In genomic region chr17:14140266-14140665, GRCm38 (mm10) we compare ENCODE assay signal across 28 mouse cellular contexts.
A peak's percentile ranks its signal among the peaks of the same experiment; 100 is the strongest.
DNase-seq lines count a peak whose midpoint lies in the region; ATAC-seq and TF ChIP-seq lines count a peak whose summit lies in the region.
"Had no signal": no experiment of that assay in that cellular context is flagged by ENCODE, and none has a peak within 500 bp of the region (broad histone marks: within the 10 kb centered on the region; RNA-seq: fewer than 3 reads in every experiment).

No protein-coding gene starts in this region.

- ATAC-seq in lung, postnatal 0 days, result peak; percentile 30; the same call in 1 of the 2 replicates

- no peaks in the 10 kb centered on the region for H3K27me3 ChIP-seq in lung, postnatal 0 days (replicated peaks; ENCODE audit: insufficient read depth, low read length)
- H3K27me3 ChIP-seq: limb, embryonic 15.5 days; midbrain, embryonic 15.5 days; neural tube, embryonic 12.5 days; stomach, embryonic 15.5 days had no signal

- no peak for TF ChIP-seq EP300 in lung, postnatal 0 days (IDR thresholded peaks at IDR 0.05)

- TF ChIP-seq CTCF in lung, postnatal 0 days (IDR thresholded peaks at IDR 0.05), result no peak

- 51% methylated on average over 2 of the region's 2 CpGs for WGBS in lung, postnatal 0 days

- no peaks in the 10 kb centered on the region for H3K4me1 ChIP-seq in lung, postnatal 0 days (ENCODE audit: insufficient read depth, low read depth, low read length)
- H3K4me1 ChIP-seq: heart, embryonic 13.5 days; neural tube, embryonic 12.5 days; stomach, embryonic 15.5 days had no signal

- peak; percentile 17 to 34 for DNase-seq in heart, adult 18-20 months
- no peak for DNase-seq in heart, adult 9 months (ENCODE audit: low spot score in 2 of 2)
- peak; percentile 7 to 54 for DNase-seq in adrenal gland, postnatal 36 days
- DNase-seq in lung, postnatal 0 days (ENCODE audit: low spot score), result peak; percentile 67
- DNase-seq in skeletal muscle tissue, adult 2 months (ENCODE audit: low read depth, low spot score), result peak; percentile 52
- DNase-seq in urinary bladder, adult 18-20 months (ENCODE audit: low spot score in 2 of 2), result no peak
- no peak for DNase-seq in T-cell, adult 2 months (ENCODE audit: low spot score)
- DNase-seq in kidney, adult 18-20 months, result no peak
- DNase-seq: cerebellum, adult 11-12 months; cerebellum, postnatal 10 days; forebrain, postnatal 0 days; heart, postnatal 14 days; kidney, adult 11 months; kidney, postnatal 4 days; left cerebral cortex, postnatal 4 days; right cerebral cortex, postnatal 25 days; thymus, adult 18-20 months; thymus, postnatal 4 days had no signal

- no peak overlapping the region for H3K4me2 ChIP-seq in lung, postnatal 0 days (replicated peaks; ENCODE audit: low read depth, low read length)
- H3K4me2 ChIP-seq: heart, embryonic 13.5 days; hindbrain, embryonic 13.5 days; limb, embryonic 15.5 days; midbrain, embryonic 15.5 days; neural tube, embryonic 12.5 days; stomach, embryonic 15.5 days had no signal

- no peak overlapping the region for H3K9ac ChIP-seq in lung, postnatal 0 days (replicated peaks; ENCODE audit: low read depth)
- H3K9ac ChIP-seq: forebrain, postnatal 0 days; heart, embryonic 13.5 days; hindbrain, embryonic 13.5 days; limb, embryonic 15.5 days; liver, embryonic 14.5 days; midbrain, embryonic 15.5 days; neural tube, embryonic 12.5 days; stomach, embryonic 15.5 days had no signal

- H3K36me3 ChIP-seq in lung, postnatal 0 days (ENCODE audit: insufficient read depth, low read length), result no peaks in the 10 kb centered on the region
- H3K36me3 ChIP-seq: embryonic facial prominence, embryonic 10.5 days; forebrain, embryonic 10.5 days; heart, embryonic 13.5 days; hindbrain, embryonic 13.5 days; limb, embryonic 15.5 days; midbrain, embryonic 15.5 days; neural tube, embryonic 12.5 days; stomach, embryonic 15.5 days had no signal

- no peak overlapping the region for H3K4me3 ChIP-seq in lung, postnatal 0 days (ENCODE audit: low read depth, low read length)
- H3K4me3 ChIP-seq: embryonic facial prominence, embryonic 10.5 days; forebrain, embryonic 10.5 days; heart, embryonic 13.5 days; hindbrain, embryonic 13.5 days; left cerebral cortex, adult 2 months; limb, embryonic 15.5 days; midbrain, embryonic 15.5 days; neural tube, embryonic 12.5 days; stomach, embryonic 15.5 days had no signal

- H3K9me3 ChIP-seq in lung, postnatal 0 days (ENCODE audit: low read length), result no peaks in the 10 kb centered on the region
- H3K9me3 ChIP-seq: embryonic facial prominence, embryonic 10.5 days; forebrain, embryonic 10.5 days; heart, embryonic 13.5 days; hindbrain, embryonic 13.5 days; limb, embryonic 15.5 days; midbrain, embryonic 15.5 days; neural tube, embryonic 12.5 days; stomach, embryonic 15.5 days had no signal

- H3K27ac ChIP-seq in lung, postnatal 0 days (ENCODE audit: low read length), result no peak overlapping the region
- H3K27ac ChIP-seq: embryonic facial prominence, embryonic 10.5 days; forebrain, embryonic 10.5 days; heart, embryonic 13.5 days; hindbrain, embryonic 13.5 days; left cerebral cortex, adult 2 months; limb, embryonic 15.5 days; liver, embryonic 14.5 days; midbrain, embryonic 15.5 days; neural tube, embryonic 12.5 days; stomach, embryonic 15.5 days had no signal

Comparison
In these comparisons a context has a peak if more than half of its experiments do, and no peak if none do; other contexts are left out.
1. DNase-seq: peak in heart, adult 18-20 months (2 of 2), adrenal gland, postnatal 36 days (2 of 2), lung, postnatal 0 days (single experiment) and skeletal muscle tissue, adult 2 months (single experiment); none in heart, adult 9 months (0 of 2), urinary bladder, adult 18-20 months (0 of 2), T-cell, adult 2 months (single experiment) and kidney, adult 18-20 months (single experiment).